Mouse (Mus musculus): ENCODE data around the gene Hdac7. TPM values are rescaled to one million over a fixed set of nuclear protein-coding genes. Genes with fewer than 3 reads are reported as not detected.
A peak's percentile ranks its signal among the peaks of the same experiment; 100 is the strongest.

The Hdac7 gene
- total and polyA plus RNA-seq, 3 experiments = 3.9 to 117 (median 20.4) TPM

DNA sequence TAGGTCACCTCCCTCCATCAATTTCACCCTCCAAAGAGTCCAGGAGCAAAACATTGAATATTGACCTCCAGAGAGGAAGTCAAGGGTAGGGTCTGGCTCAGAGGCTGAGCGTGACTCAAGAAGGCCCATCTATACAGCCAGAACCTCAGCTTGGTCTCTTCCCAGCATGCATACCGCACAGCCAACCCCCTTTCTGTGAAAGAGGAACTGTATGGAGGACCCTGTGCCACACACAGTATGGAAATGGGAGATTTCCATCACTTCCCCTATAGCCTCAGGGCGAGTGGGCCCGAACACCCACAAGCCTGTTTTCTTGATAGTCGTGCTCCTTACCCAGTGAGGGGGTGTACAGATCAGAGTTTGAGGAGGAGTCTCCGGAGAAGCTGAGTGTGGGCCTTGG, 24.7 kb upstream of the Hdac7 start:
- no peaks in the 10 kb centered on the region for H3K36me3 ChIP-seq (replicated peaks)
- peaks cover 7% of the 10 kb centered on the region; the same call in 1 of the 2 replicates for H3K9me3 ChIP-seq (replicated peaks)
- no peak for DNase-seq (ENCODE audit: low spot score)
- H3K4me1 ChIP-seq (ENCODE audit: insufficient read depth, low read depth, low read length) = peaks cover 24% of the 10 kb centered on the region
- TF ChIP-seq TAL1 (conservative IDR thresholded peaks at IDR 0.05; ENCODE audit: low read depth, low read length) (no peak), GATA1 (IDR thresholded peaks at IDR 0.05; ENCODE audit: borderline replicate concordance, low read length) (no peak), POLR2AphosphoS5 (IDR thresholded peaks at IDR 0.05; ENCODE audit: insufficient replicate concordance, low read depth, low read length) (no peak)
- peaks cover 25% of the 10 kb centered on the region for H3K27me3 ChIP-seq (ENCODE audit: insufficient read depth, low read length)
- no peak for ATAC-seq (ENCODE audit: extremely low read depth, insufficient number of reproducible peaks, low FRiP score, poor library complexity, severe bottlenecking)
- no peak overlapping the region for H3K4me3 ChIP-seq (ENCODE audit: low read depth, low read length)

DNA sequence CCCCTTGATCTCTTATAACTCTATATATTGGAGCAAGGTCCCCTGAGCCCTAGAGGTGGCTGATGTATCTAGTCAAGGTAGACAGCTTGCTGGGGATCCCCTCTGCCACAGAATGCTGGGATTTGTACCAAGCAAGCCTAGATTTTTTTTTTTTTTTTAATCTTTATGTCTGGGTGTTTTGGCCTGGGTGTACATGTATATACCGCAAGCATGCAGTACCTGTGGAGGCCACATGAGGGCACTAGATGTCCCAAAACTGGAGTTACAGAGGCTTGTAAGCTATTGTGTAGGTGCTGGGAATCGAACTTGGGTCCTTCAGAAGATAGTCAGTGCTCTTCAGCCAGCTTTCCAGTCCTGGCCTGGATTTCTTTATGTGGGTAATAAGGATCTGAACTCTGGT, 21.7 kb upstream of the Hdac7 start:
- no peak for TF ChIP-seq POLR2AphosphoS5 (IDR thresholded peaks at IDR 0.05; ENCODE audit: insufficient replicate concordance, low read depth, low read length)
- TF ChIP-seq CTCF (IDR thresholded peaks at IDR 0.05; ENCODE audit: low read depth, low read length) = no peak
- no peak for TF ChIP-seq GATA2 (IDR thresholded peaks at IDR 0.05; ENCODE audit: borderline replicate concordance, low read depth, low read length)
- TF ChIP-seq GATA1 (IDR thresholded peaks at IDR 0.05; ENCODE audit: borderline replicate concordance, low read length) = no peak
- TF ChIP-seq TAL1 (conservative IDR thresholded peaks at IDR 0.05; ENCODE audit: low read depth, low read length) = no peak
- Histone ChIP-seq H3K36me3 (replicated peaks) (no peaks in the 10 kb centered on the region), H3K9me3 (replicated peaks) (peaks cover 7% of the 10 kb centered on the region; the same call in 1 of the 2 replicates), H3K27me3 (ENCODE audit: insufficient read depth, low read length) (peaks cover 7% of the 10 kb centered on the region; the same call in 1 of the 2 replicates), H3K4me3 (ENCODE audit: low read depth, low read length) (no peak overlapping the region), H3K4me1 (ENCODE audit: insufficient read depth, low read depth, low read length) (peaks cover 35% of the 10 kb centered on the region)
- no peak for DNase-seq (ENCODE audit: low spot score)
- no peak for ATAC-seq (ENCODE audit: extremely low read depth, insufficient number of reproducible peaks, low FRiP score, poor library complexity, severe bottlenecking)

DNA sequence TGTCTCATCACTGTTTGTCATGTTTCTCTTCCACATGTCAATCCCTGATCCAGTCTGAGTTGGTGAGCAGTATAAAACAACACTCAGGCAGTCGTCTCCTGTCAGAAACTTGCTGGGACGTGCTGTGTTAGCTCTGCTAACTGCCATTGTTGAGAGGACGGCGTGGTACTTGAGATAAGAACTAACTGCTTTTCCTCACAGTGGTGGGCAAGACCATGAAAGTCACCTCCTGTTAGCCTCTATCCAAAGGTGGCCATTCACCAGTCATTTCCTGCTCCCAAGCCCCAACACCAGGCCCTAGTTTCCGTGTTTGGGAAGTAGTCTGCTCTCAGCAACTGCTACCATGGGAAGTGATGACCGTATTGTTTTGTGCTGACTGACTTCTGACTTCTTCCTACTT, 20.9 kb upstream of the Hdac7 start:
- Histone ChIP-seq H3K27me3 (ENCODE audit: insufficient read depth, low read length) (peaks cover 5% of the 10 kb centered on the region; the same call in 1 of the 2 replicates), H3K9me3 (replicated peaks) (peaks cover 7% of the 10 kb centered on the region; the same call in 1 of the 2 replicates), H3K4me1 (ENCODE audit: insufficient read depth, low read depth, low read length) (peaks cover 35% of the 10 kb centered on the region), H3K36me3 (replicated peaks) (no peaks in the 10 kb centered on the region), H3K4me3 (ENCODE audit: low read depth, low read length) (peak overlapping the region; percentile 6; the same call in 1 of the 2 replicates)
- ATAC-seq (ENCODE audit: extremely low read depth, insufficient number of reproducible peaks, low FRiP score, poor library complexity, severe bottlenecking) (peak; percentile 70), DNase-seq (ENCODE audit: low spot score) (no peak)
- TF ChIP-seq POLR2AphosphoS5 (IDR thresholded peaks at IDR 0.05; ENCODE audit: insufficient replicate concordance, low read depth, low read length) (no peak), CTCF (IDR thresholded peaks at IDR 0.05; ENCODE audit: low read depth, low read length) (no peak), GATA1 (IDR thresholded peaks at IDR 0.05; ENCODE audit: borderline replicate concordance, low read length) (no peak), GATA2 (IDR thresholded peaks at IDR 0.05; ENCODE audit: borderline replicate concordance, low read depth, low read length) (no peak), TAL1 (conservative IDR thresholded peaks at IDR 0.05; ENCODE audit: low read depth, low read length) (no peak)

DNA sequence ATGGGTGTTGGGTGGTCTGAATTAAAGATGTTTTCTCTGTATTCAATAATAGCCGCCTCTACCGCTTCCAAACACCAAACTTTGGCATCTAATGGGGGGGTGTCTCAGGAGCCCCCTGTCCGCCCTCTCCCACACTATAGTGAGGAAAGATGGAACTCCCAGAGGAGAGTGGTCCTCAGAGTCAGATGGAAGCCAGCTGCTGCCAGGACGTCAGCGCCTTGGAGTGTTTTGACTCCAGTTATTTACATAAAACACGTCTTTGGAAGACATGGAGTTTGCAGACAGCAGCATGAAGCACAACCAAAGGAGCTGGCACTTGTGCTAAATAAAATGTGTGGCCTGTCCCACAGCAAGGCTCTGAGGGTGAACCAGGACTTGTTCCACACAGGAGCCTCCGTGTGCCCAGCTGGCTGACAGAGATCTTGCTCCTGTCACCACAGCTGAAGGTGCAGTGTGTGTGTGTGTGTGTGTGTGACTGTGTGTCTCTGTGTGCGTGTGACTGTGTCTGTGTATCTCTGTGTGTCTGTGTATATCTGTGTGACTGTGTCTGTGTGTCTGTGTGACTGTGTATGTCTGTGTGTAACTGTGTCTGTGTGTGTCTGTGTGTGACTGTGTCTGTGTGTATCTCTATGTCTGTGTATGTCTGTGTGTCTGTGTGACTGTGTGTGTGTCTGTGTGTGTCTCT, 20.2 kb upstream of the Hdac7 start:
- no peak for ATAC-seq (ENCODE audit: extremely low read depth, insufficient number of reproducible peaks, low FRiP score, poor library complexity, severe bottlenecking)
- H3K27me3 ChIP-seq (ENCODE audit: insufficient read depth, low read length) = peaks cover 7% of the 10 kb centered on the region; the same call in 1 of the 2 replicates

DNA sequence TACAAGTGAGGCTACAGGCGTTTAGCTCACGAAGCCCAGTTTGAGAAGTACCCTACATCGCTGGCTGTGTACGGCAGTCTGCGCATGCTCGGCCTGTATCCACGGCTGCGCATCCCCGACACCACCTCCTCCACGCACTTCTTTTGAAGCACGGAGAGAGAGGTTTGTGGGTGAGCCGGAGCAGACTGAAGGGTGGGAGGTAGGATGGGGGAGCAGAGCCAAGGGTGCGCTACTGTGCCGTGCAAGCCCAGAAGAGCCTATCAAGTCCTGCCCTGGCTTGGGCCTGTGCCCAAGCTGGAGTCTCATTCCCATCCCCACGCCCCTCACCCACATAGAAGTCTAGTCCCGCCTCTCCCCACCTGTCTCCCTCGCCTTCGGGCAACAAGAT, 19.2 kb upstream of the Hdac7 start:
- no peak for ATAC-seq (ENCODE audit: extremely low read depth, insufficient number of reproducible peaks, low FRiP score, poor library complexity, severe bottlenecking)
- H3K36me3 ChIP-seq (replicated peaks) = no peaks in the 10 kb centered on the region
- peaks cover 14% of the 10 kb centered on the region for H3K27me3 ChIP-seq (ENCODE audit: insufficient read depth, low read length)
- H3K4me1 ChIP-seq (ENCODE audit: insufficient read depth, low read depth, low read length) = peaks cover 23% of the 10 kb centered on the region
- TF ChIP-seq POLR2AphosphoS5 (IDR thresholded peaks at IDR 0.05; ENCODE audit: insufficient replicate concordance, low read depth, low read length) (no peak), CTCF (IDR thresholded peaks at IDR 0.05; ENCODE audit: low read depth, low read length) (no peak), GATA2 (IDR thresholded peaks at IDR 0.05; ENCODE audit: borderline replicate concordance, low read depth, low read length) (no peak), TAL1 (conservative IDR thresholded peaks at IDR 0.05; ENCODE audit: low read depth, low read length) (no peak), GATA1 (IDR thresholded peaks at IDR 0.05; ENCODE audit: borderline replicate concordance, low read length) (no peak)
- no peak overlapping the region for H3K4me3 ChIP-seq (ENCODE audit: low read depth, low read length)
- DNase-seq (ENCODE audit: low spot score) = no peak
- H3K9me3 ChIP-seq (replicated peaks) = peaks cover 10% of the 10 kb centered on the region

More for the DNA sequence above, 20.2 kb upstream of the Hdac7 start:
- H3K4me1 ChIP-seq (ENCODE audit: insufficient read depth, low read depth, low read length) = peaks cover 32% of the 10 kb centered on the region
- TF ChIP-seq GATA2 (IDR thresholded peaks at IDR 0.05; ENCODE audit: borderline replicate concordance, low read depth, low read length) (no peak), GATA1 (IDR thresholded peaks at IDR 0.05; ENCODE audit: borderline replicate concordance, low read length) (no peak), TAL1 (conservative IDR thresholded peaks at IDR 0.05; ENCODE audit: low read depth, low read length) (no peak), CTCF (IDR thresholded peaks at IDR 0.05; ENCODE audit: low read depth, low read length) (no peak), POLR2AphosphoS5 (IDR thresholded peaks at IDR 0.05; ENCODE audit: insufficient replicate concordance, low read depth, low read length) (no peak)
- H3K9me3 ChIP-seq (replicated peaks) = peaks cover 10% of the 10 kb centered on the region
- 0 out of 2 replicates have a peak overlapping the region, but pooled peaks have one; percentile 9 for H3K4me3 ChIP-seq (ENCODE audit: low read depth, low read length)
- H3K36me3 ChIP-seq (replicated peaks) = no peaks in the 10 kb centered on the region
- no peak for DNase-seq (ENCODE audit: low spot score)

DNA sequence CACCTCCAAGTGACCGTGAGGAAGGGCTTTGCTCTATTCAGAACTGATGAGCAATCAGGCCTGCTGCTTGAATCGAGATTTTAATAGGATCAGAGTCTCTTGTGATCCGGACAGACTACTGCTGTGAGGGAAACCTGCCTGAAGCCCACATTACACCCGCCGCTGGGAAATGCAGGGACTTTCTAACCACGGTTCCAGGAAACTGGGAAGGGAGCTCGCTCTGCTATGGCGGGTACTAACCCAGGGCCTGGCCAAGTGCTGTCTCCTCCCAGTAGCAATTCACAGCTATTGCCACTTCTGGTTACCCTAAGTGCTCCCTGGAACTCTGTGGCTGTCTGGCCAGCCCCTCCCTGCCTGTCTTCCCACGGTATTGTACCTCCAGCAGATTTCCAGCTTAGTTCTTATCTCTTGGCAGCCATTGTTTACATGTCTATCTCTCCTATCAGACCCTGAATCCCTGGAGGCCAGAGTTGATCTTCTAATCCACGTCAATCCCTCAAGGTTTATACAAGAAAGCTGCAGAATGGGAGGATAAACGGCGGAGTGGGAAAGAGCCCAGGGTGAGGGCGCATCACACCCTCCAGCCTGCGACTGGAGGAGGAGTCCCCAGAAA, 18.7 kb upstream of the Hdac7 start:
- H3K27me3 ChIP-seq (ENCODE audit: insufficient read depth, low read length) = peaks cover 19% of the 10 kb centered on the region
- TF ChIP-seq GATA2 (IDR thresholded peaks at IDR 0.05; ENCODE audit: borderline replicate concordance, low read depth, low read length) (no peak), TAL1 (conservative IDR thresholded peaks at IDR 0.05; ENCODE audit: low read depth, low read length) (no peak), POLR2AphosphoS5 (IDR thresholded peaks at IDR 0.05; ENCODE audit: insufficient replicate concordance, low read depth, low read length) (no peak), CTCF (IDR thresholded peaks at IDR 0.05; ENCODE audit: low read depth, low read length) (no peak), GATA1 (IDR thresholded peaks at IDR 0.05; ENCODE audit: borderline replicate concordance, low read length) (no peak)
- DNase-seq (ENCODE audit: low spot score) = no peak
- peaks cover 23% of the 10 kb centered on the region for H3K4me1 ChIP-seq (ENCODE audit: insufficient read depth, low read depth, low read length)
- no peak overlapping the region for H3K4me3 ChIP-seq (ENCODE audit: low read depth, low read length)
- peaks cover 10% of the 10 kb centered on the region for H3K9me3 ChIP-seq (replicated peaks)
- no peaks in the 10 kb centered on the region for H3K36me3 ChIP-seq (replicated peaks)
- ATAC-seq (ENCODE audit: extremely low read depth, insufficient number of reproducible peaks, low FRiP score, poor library complexity, severe bottlenecking) = no peak
